Mouse (Mus musculus) midbrain, embryonic 16.5 days (tissue): ENCODE measurements around the gene Ulbp1. TPM values are rescaled to one million over a fixed set of nuclear protein-coding genes. Genes with fewer than 3 reads are reported as not detected.
"Not testable (repeated sequence)": the region's sequence is repeated elsewhere in the genome, so short reads cannot be mapped to it uniquely, and the experiment has no call there.

Experiments used
- ATAC-seq: fragments of 200-750 bp; cut with Nextera tagmentation; 2 replicates; pipeline ENCODE4 v1.8.0; 2017; ENCODE audit warnings: moderate TSS enrichment
- H3K27ac ChIP-seq: fragments of 300-500 bp; sonication (generic); 2 replicates; pipeline ENCODE4 v1.5.1; 2014; ENCODE audit warnings: mild to moderate bottlenecking, low read length, mixed read lengths
- H3K27me3 ChIP-seq: fragments of 300-500 bp; sonication (generic); 2 replicates; pipeline ENCODE4 v1.6.1; 2014; ENCODE audit warnings: low read depth, low read length, mixed read lengths; ENCODE audit not compliant: control insufficient read depth, insufficient read depth
- H3K36me3 ChIP-seq: fragments of 300-500 bp; sonication (generic); 2 replicates; pipeline ENCODE4 v1.6.1; 2014; ENCODE audit warnings: mild to moderate bottlenecking, low read length, moderate library complexity, mixed read lengths; ENCODE audit not compliant: control insufficient read depth, insufficient read depth
- H3K4me1 ChIP-seq: fragments of 300-500 bp; sonication (generic); 2 replicates; pipeline ENCODE4 v1.6.1; 2014; ENCODE audit warnings: mild to moderate bottlenecking, low read length, mixed read lengths; ENCODE audit not compliant: control insufficient read depth, insufficient read depth
- H3K4me2 ChIP-seq: fragments of 300-500 bp; sonication (generic); 2 replicates; pipeline ENCODE4 v1.6.1; 2014; ENCODE audit warnings: mild to moderate bottlenecking, low read length, mixed read lengths
- H3K4me3 ChIP-seq: fragments of 300-500 bp; sonication (generic); 2 replicates; pipeline ENCODE4 v1.5.1; 2014; ENCODE audit warnings: low read depth, mild to moderate bottlenecking, low read length, moderate library complexity, mixed read lengths
- H3K9ac ChIP-seq: fragments of 300-500 bp; sonication (generic); 2 replicates; pipeline ENCODE4 v1.6.1; 2014; ENCODE audit warnings: low read depth, low read length, mixed read lengths
- H3K9me3 ChIP-seq: fragments of 300-500 bp; sonication (generic); replicated peaks from 2 replicates; pipeline ENCODE4 v1.6.1; 2014; ENCODE audit warnings: mild to moderate bottlenecking, low read length, mixed read lengths; ENCODE audit not compliant: control insufficient read depth, poor library complexity, severe bottlenecking
- WGBS: fragments of 180-500 bp; shearing (Covaris S2); extraction: QIAGEN DNeasy Blood & Tissue Kit; methylation state at CpG from one replicate; pipeline ENCODE4 v1.1.7; 2014; 5-methylcytosine and 5-hydroxymethylcytosine counted together
- polyA plus RNA-seq: library from polyadenylated mRNA; unstranded; fragments of >200 nt; fragmentation: Nextera tagmentation; extraction: Ambion mirVana; gene quantifications from 2 replicates; pipeline ENCODE4 v1.2.1, GENCODE M21; 2015

Ulbp1 gene
- 0.57 and 0.78 TPM in 2 replicates for polyA plus RNA-seq

DNA sequence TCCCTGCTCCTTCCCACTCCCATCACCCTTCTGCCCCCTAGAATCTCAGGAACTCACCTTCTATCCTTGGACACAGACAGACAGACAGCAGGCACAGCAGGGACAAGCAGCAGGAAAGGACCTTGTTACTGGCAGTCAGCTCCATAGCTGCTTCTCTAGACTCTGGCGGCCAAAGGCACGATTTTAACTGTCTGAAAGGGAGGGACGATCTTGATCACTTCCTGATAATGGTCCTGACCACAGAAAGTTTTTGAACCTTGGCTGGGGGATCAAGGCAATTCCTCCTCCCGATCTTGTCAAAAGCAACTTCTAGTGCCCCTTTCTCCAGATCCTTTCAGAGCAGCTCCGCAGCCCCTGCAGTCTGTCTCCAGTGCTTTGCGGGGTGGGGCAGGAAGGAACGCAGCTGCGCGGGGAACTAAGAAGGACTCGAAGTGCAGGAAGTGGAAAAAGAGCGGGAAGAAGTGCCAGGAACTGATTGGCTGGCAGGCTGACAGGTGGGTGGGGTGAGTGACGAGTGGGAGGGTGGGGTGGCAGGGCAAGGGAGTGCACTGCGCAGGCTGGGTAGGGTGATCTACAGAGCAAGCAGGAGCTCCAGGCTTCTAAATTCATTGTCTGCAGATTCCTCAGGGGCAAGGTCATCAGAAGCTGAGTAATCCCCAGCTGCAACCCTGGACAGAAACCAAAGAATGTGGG, at the start of gene Ulbp1:
TSS of gene Ulbp1 (minus strand) at position 442 of the 693 bp plus-strand sequence.
- no peak within 1 kb of the TSS for H3K4me2 ChIP-seq
- ATAC-seq, result no peak
- no peaks in the 10 kb centered on the region for H3K27me3 ChIP-seq

DNA sequence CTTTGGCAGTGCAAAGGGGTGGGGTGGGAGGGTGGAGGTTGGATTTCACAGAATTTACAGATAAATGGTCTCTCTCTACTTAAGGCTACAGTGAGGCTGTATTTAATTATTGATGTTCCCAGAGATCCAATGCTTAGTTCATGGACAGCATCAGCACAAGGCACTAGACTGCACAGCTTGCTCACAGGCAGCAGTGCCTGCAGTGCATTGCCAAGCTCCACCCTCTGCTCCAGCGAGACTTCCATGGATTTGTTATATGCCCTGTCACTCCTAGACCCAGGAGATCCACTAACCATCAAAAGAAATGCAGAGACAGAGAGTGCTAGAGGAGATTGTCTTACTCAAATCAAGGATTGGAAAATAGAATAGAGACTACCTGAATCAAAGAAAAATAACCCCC, 24.7 kb upstream of the Ulbp1 start:
- not testable (repeated sequence) for H3K36me3 ChIP-seq, H3K27ac ChIP-seq, H3K27me3 ChIP-seq, H3K9me3 ChIP-seq, H3K4me1 ChIP-seq, H3K4me2 ChIP-seq, H3K4me3 ChIP-seq, ATAC-seq, H3K9ac ChIP-seq
- WGBS, result 38% methylated on average over 1 of the region's 1 CpGs

More for the DNA sequence above, at the start of gene Ulbp1:
- Histone ChIP-seq H3K36me3 (no peaks in the 10 kb centered on the region), H3K9ac (no peak within 1 kb of the TSS), H3K4me1 (no peaks in the 10 kb centered on the region), H3K27ac (no peak within 1 kb of the TSS), H3K9me3 (no peaks in the 10 kb centered on the region), H3K4me3 (no peak within 1 kb of the TSS)
- 70% methylated on average over 13 of the region's 13 CpGs for WGBS

DNA sequence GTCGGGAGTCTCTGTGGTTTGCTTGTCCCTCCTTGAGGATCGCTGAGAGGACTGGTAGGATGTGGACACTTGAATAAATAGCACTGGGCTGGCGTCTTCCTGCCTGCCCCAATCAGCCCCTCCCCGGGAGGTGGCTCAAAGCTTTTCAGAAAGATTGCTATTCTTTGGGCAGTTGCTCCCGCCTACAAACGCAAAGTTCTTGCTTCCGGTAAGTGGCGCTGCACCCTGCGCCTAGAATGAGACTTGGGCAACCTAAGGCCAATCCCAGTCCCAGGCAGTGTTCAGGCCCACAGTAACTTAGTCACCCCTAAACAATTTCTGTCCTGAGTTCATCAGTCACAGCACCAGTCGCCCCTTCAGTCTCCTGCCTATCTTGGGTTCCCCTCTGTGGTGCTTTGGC, 18.9 kb upstream of the Ulbp1 start:
- H3K4me1 ChIP-seq, H3K9ac ChIP-seq, H3K36me3 ChIP-seq, H3K27me3 ChIP-seq, H3K27ac ChIP-seq, H3K9me3 ChIP-seq, H3K4me3 ChIP-seq, ATAC-seq: not testable (repeated sequence)
- WGBS, result 8% methylated on average over 10 of the region's 10 CpGs
- H3K4me2 ChIP-seq, result peak overlapping the region; percentile 19; the same call in 1 of the 2 replicates

DNA sequence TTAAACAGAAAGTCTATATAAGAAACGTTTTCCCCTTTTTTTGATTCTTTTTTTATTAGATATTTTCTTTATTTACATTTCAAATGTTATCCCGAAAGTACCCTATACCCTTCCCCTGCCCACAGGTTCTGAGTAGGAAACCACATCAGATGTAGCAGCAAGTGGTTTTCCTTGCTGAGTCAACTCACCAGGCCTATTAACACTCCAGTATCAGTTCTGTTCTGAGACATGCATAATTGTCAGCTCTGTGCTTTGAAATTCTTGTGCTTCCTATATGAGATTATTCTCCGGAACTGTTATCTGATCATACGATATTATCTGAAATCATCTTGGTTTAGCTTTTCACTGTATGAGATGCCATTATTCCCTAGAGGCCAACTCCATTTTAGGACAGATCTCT, 10.2 kb upstream of the Ulbp1 start:
- no peak overlapping the region for H3K4me2 ChIP-seq
- no peak overlapping the region for H3K9ac ChIP-seq
- H3K9me3 ChIP-seq, result no peaks in the 10 kb centered on the region
- 69% methylated on average over 4 of the region's 4 CpGs for WGBS
- no peak overlapping the region for H3K27ac ChIP-seq
- no peaks in the 10 kb centered on the region for H3K36me3 ChIP-seq
- H3K27me3 ChIP-seq, result no peaks in the 10 kb centered on the region
- no peaks in the 10 kb centered on the region for H3K4me1 ChIP-seq
- ATAC-seq, result no peak
- H3K4me3 ChIP-seq, result no peak overlapping the region

DNA sequence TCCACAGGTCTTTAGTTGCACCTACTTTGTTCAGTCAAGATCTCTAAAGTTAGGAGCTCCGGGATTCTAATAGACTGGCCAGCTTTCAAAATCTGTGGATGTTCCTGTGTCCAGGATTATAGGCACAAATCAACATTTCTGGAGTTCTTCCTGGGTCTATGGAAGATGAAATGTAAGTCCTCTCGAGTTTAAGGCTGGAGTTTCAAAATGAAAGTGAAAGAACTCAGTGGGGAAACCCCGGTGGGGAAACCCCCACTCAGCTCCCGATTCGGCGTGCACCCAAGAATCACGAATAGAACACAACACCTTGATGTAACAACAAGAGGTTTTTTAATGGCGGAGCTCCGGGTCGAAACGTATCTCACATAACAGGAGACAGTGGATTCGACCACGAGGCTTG, 787 bp upstream of the Ulbp1 start:
- ATAC-seq, H3K27me3 ChIP-seq, H3K4me1 ChIP-seq, H3K4me2 ChIP-seq, H3K36me3 ChIP-seq, H3K9me3 ChIP-seq, H3K9ac ChIP-seq, H3K27ac ChIP-seq, H3K4me3 ChIP-seq: not testable (repeated sequence)
- 93% methylated on average over 7 of the region's 13 CpGs for WGBS

DNA sequence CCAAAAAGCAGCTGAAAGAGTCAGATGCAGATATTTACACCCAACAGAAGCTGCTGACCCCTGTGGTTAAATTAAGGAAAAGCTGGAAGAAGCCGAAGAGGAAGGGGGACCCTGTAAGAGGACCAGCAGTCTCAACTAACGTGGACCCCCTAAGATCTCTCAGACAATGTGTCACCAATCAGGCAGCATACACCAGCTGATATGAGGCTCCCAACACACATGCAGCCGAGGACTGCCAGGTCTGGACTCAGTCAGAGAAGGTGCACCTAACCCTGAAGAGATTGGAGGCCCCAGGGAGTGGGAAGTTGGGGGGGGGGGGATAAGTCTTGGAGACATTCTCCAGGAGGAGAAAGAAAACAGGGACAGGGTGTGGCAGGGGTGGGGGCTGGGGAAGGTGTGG, 1.8 kb downstream of the Ulbp1 start:
- Histone ChIP-seq H3K4me2 (no peak overlapping the region), H3K9ac (no peak overlapping the region), H3K27ac (no peak overlapping the region), H3K27me3 (no peaks in the 10 kb centered on the region), H3K9me3 (no peaks in the 10 kb centered on the region), H3K4me3 (no peak overlapping the region), H3K4me1 (no peaks in the 10 kb centered on the region), H3K36me3 (no peaks in the 10 kb centered on the region)
- ATAC-seq, result no peak
- WGBS, result 75% methylated on average over 3 of the region's 3 CpGs

DNA sequence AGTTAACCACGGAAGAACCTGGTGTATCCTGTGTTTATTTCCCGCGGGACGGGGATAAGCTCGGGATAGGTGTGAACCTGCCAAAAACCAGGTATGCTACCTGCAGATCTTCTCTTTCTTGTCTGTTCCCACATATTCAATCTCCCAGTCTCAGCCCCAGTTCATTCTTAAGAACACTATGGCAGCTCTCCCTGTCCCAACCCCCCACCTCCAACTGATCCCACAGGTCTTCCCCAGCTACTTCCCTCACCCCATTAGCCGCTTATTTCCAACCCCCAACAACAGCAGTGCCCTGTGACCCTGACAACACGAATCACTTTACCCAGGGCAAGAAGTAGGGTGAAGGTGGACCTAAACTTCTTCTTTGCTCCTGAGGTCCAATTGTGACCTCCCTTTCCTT, 3.0 kb downstream of the Ulbp1 start:
- WGBS, result 18% methylated on average over 7 of the region's 7 CpGs
- H3K27me3 ChIP-seq, result no peaks in the 10 kb centered on the region
- no peaks in the 10 kb centered on the region for H3K36me3 ChIP-seq
- ATAC-seq, result no peak
- H3K4me2 ChIP-seq, result peak overlapping the region; percentile 41
- no peak overlapping the region for H3K27ac ChIP-seq
- H3K4me1 ChIP-seq, result no peaks in the 10 kb centered on the region
- no peak overlapping the region for H3K9ac ChIP-seq
- no peak overlapping the region for H3K4me3 ChIP-seq
- H3K9me3 ChIP-seq, result no peaks in the 10 kb centered on the region

DNA sequence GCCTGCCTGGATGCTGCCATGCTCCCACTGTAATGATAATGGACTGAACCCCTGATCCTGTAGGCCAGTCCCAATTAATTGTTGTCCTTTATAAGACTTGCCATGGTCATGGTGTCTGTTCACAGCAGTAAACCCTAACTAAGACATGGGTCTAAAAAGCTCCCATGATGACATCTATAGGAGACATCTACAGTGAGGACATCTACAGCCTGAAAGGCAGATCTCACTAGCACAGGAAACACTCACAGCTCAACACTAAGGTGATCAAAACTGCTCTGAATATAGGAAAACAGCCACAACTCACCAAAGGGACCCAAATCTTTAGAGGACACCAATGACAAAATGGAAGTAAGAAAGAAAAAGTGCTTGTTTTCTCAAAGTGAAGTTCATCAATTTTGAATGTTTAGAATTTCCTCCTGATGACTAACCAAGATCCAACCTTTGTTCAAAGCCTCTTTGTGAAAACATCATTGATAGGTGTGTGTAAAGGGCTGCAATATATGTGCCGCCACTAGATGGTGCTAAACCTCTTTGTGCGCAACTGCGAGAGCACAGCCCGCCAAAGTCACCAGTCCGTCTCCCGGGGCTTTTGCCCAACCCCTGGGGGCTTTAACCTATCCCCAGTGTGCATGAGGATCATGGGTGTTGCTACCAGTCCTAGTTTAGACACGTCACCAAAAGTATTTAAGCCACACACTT, 3.6 kb downstream of the Ulbp1 start:
- WGBS, result 0% methylated on average over 7 of the region's 7 CpGs
- ATAC-seq, result peak; percentile 42; the same call in 1 of the 2 replicates
- peak overlapping the region; percentile 41 for H3K4me2 ChIP-seq
- not testable (repeated sequence) for H3K4me3 ChIP-seq, H3K9ac ChIP-seq, H3K27ac ChIP-seq, H3K36me3 ChIP-seq, H3K27me3 ChIP-seq, H3K4me1 ChIP-seq, H3K9me3 ChIP-seq

DNA sequence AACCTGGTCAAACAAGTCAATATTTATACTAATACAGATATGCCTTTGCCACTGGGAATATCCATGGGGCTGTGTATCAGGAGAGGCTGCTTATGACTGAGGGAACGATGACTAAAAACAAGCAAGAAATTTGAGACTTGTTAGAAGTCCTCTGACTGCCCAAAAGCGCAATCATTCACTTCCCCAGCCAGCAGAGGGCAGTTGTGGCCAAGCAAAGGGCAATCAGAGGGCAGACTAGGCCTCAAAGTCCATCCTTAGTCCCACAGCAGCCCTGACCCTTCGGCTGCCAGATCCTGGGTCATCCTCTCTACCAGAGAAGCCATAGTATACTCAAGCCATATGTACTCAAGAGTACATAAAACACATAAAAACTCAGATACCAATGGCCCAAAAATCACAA, 11.4 kb downstream of the Ulbp1 start:
- Histone ChIP-seq H3K9me3 (peaks cover 5% of the 10 kb centered on the region; the same call in 1 of the 2 replicates), H3K4me1 (no peaks in the 10 kb centered on the region), H3K27me3 (no peaks in the 10 kb centered on the region), H3K36me3 (no peaks in the 10 kb centered on the region), H3K4me2 (no peak overlapping the region), H3K9ac (no peak overlapping the region), H3K4me3 (no peak overlapping the region), H3K27ac (no peak overlapping the region)
- no peak for ATAC-seq
- WGBS, result 51% methylated on average over 3 of the region's 3 CpGs
